Mouse (Mus musculus): ENCODE measurements around the gene Scd1. TPM values are rescaled to one million over a fixed set of nuclear protein-coding genes. Genes with fewer than 3 reads are reported as not detected.

Scd1 gene
- polyA plus RNA-seq, 1 experiment = 114 TPM

- H3K27ac ChIP-seq (ENCODE audit: insufficient read depth, low read length) = peak overlapping the region; percentile 75
- TF ChIP-seq POLR2A (IDR thresholded peaks at IDR 0.05; ENCODE audit: insufficient read depth, low read length) = no peak
- H3K4me3 ChIP-seq (ENCODE audit: low read depth, low read length) = peak overlapping the region; percentile 90
- H3K36me3 ChIP-seq (ENCODE audit: control insufficient read depth, insufficient read depth, low read length, poor library complexity, severe bottlenecking) = no peaks in the 10 kb centered on the region
- H3K9me3 ChIP-seq (replicated peaks; ENCODE audit: control insufficient read depth, insufficient read depth, low read length, poor library complexity, severe bottlenecking) = no peaks in the 10 kb centered on the region
- peak overlapping the region; percentile 53 for H3K9ac ChIP-seq (ENCODE audit: low read depth, poor library complexity, severe bottlenecking)
- no peaks in the 10 kb centered on the region for H3K27me3 ChIP-seq (ENCODE audit: control insufficient read depth, insufficient read depth, low read length, poor library complexity, severe bottlenecking)
- peaks cover 6% of the 10 kb centered on the region for H3K4me1 ChIP-seq (ENCODE audit: control insufficient read depth, insufficient read depth, low read length)
Observed at GRCm38 (mm10) chr19:44387746-44388474, 19.8 kb downstream of the Scd1 start.

GRCm38 (mm10) chr19:44387089-44387671, 20.5 kb downstream of the Scd1 start:
- Histone ChIP-seq H3K36me3 (ENCODE audit: control insufficient read depth, insufficient read depth, low read length, poor library complexity, severe bottlenecking) (no peaks in the 10 kb centered on the region), H3K27ac (ENCODE audit: insufficient read depth, low read length) (peak overlapping the region; percentile 75; the same call in 1 of the 2 replicates), H3K27me3 (ENCODE audit: control insufficient read depth, insufficient read depth, low read length, poor library complexity, severe bottlenecking) (no peaks in the 10 kb centered on the region), H3K4me1 (ENCODE audit: control insufficient read depth, insufficient read depth, low read length) (peaks cover 6% of the 10 kb centered on the region), H3K9ac (ENCODE audit: low read depth, poor library complexity, severe bottlenecking) (peak overlapping the region; percentile 53), H3K4me3 (ENCODE audit: low read depth, low read length) (no peak overlapping the region), H3K9me3 (replicated peaks; ENCODE audit: control insufficient read depth, insufficient read depth, low read length, poor library complexity, severe bottlenecking) (no peaks in the 10 kb centered on the region)
- TF ChIP-seq POLR2A (IDR thresholded peaks at IDR 0.05; ENCODE audit: insufficient read depth, low read length) (no peak), CTCF (IDR thresholded peaks at IDR 0.05; ENCODE audit: low read depth, low read length) (no peak), EP300 (IDR thresholded peaks at IDR 0.05; ENCODE audit: insufficient read depth, low read depth, low read length) (no peak)

- Histone ChIP-seq H3K9ac (ENCODE audit: low read depth, poor library complexity, severe bottlenecking) (no peak overlapping the region), H3K9me3 (replicated peaks; ENCODE audit: control insufficient read depth, insufficient read depth, low read length, poor library complexity, severe bottlenecking) (no peaks in the 10 kb centered on the region), H3K4me3 (ENCODE audit: low read depth, low read length) (no peak overlapping the region), H3K27ac (ENCODE audit: insufficient read depth, low read length) (no peak overlapping the region), H3K36me3 (ENCODE audit: control insufficient read depth, insufficient read depth, low read length, poor library complexity, severe bottlenecking) (no peaks in the 10 kb centered on the region), H3K4me1 (ENCODE audit: control insufficient read depth, insufficient read depth, low read length) (peaks cover 6% of the 10 kb centered on the region), H3K27me3 (ENCODE audit: control insufficient read depth, insufficient read depth, low read length, poor library complexity, severe bottlenecking) (no peaks in the 10 kb centered on the region)
- TF ChIP-seq EP300 (IDR thresholded peaks at IDR 0.05; ENCODE audit: insufficient read depth, low read depth, low read length) (no peak), CTCF (IDR thresholded peaks at IDR 0.05; ENCODE audit: low read depth, low read length) (no peak), POLR2A (IDR thresholded peaks at IDR 0.05; ENCODE audit: insufficient read depth, low read length) (no peak)
Observed at GRCm38 (mm10) chr19:44385887-44386498, 21.7 kb downstream of the Scd1 start.

GRCm38 (mm10) chr19:44382682-44383321, 24.9 kb downstream of the Scd1 start:
- TF ChIP-seq POLR2A (IDR thresholded peaks at IDR 0.05; ENCODE audit: insufficient read depth, low read length) = no peak

GRCm38 (mm10) chr19:44380065-44380464, 27.6 kb downstream of the Scd1 start:
- H3K27ac ChIP-seq (ENCODE audit: insufficient read depth, low read length) = no peak overlapping the region
- H3K27me3 ChIP-seq (ENCODE audit: control insufficient read depth, insufficient read depth, low read length, poor library complexity, severe bottlenecking) = no peaks in the 10 kb centered on the region
- H3K4me1 ChIP-seq (ENCODE audit: control insufficient read depth, insufficient read depth, low read length) = peaks cover 2% of the 10 kb centered on the region
- TF ChIP-seq POLR2A (IDR thresholded peaks at IDR 0.05; ENCODE audit: insufficient read depth, low read length) (no peak), EP300 (IDR thresholded peaks at IDR 0.05; ENCODE audit: insufficient read depth, low read depth, low read length) (no peak), CTCF (IDR thresholded peaks at IDR 0.05; ENCODE audit: low read depth, low read length) (no peak)
- H3K9ac ChIP-seq (ENCODE audit: low read depth, poor library complexity, severe bottlenecking) = no peak overlapping the region
- H3K4me3 ChIP-seq (ENCODE audit: low read depth, low read length) = no peak overlapping the region
- H3K9me3 ChIP-seq (replicated peaks; ENCODE audit: control insufficient read depth, insufficient read depth, low read length, poor library complexity, severe bottlenecking) = no peaks in the 10 kb centered on the region
- H3K36me3 ChIP-seq (ENCODE audit: control insufficient read depth, insufficient read depth, low read length, poor library complexity, severe bottlenecking) = no peaks in the 10 kb centered on the region

More at GRCm38 (mm10) chr19:44382682-44383321, 24.9 kb downstream of the Scd1 start:
- Histone ChIP-seq H3K27me3 (ENCODE audit: control insufficient read depth, insufficient read depth, low read length, poor library complexity, severe bottlenecking) (no peaks in the 10 kb centered on the region), H3K4me3 (ENCODE audit: low read depth, low read length) (no peak overlapping the region), H3K4me1 (ENCODE audit: control insufficient read depth, insufficient read depth, low read length) (no peaks in the 10 kb centered on the region), H3K9me3 (replicated peaks; ENCODE audit: control insufficient read depth, insufficient read depth, low read length, poor library complexity, severe bottlenecking) (no peaks in the 10 kb centered on the region), H3K27ac (ENCODE audit: insufficient read depth, low read length) (no peak overlapping the region), H3K9ac (ENCODE audit: low read depth, poor library complexity, severe bottlenecking) (no peak overlapping the region), H3K36me3 (ENCODE audit: control insufficient read depth, insufficient read depth, low read length, poor library complexity, severe bottlenecking) (no peaks in the 10 kb centered on the region)

GRCm38 (mm10) chr19:44379090-44379489, 28.6 kb downstream of the Scd1 start:
- TF ChIP-seq POLR2A (IDR thresholded peaks at IDR 0.05; ENCODE audit: insufficient read depth, low read length) (no peak), EP300 (IDR thresholded peaks at IDR 0.05; ENCODE audit: insufficient read depth, low read depth, low read length) (no peak), CTCF (IDR thresholded peaks at IDR 0.05; ENCODE audit: low read depth, low read length) (no peak)
- Histone ChIP-seq H3K9me3 (replicated peaks; ENCODE audit: control insufficient read depth, insufficient read depth, low read length, poor library complexity, severe bottlenecking) (no peaks in the 10 kb centered on the region), H3K4me1 (ENCODE audit: control insufficient read depth, insufficient read depth, low read length) (peaks cover 2% of the 10 kb centered on the region), H3K36me3 (ENCODE audit: control insufficient read depth, insufficient read depth, low read length, poor library complexity, severe bottlenecking) (no peaks in the 10 kb centered on the region), H3K9ac (ENCODE audit: low read depth, poor library complexity, severe bottlenecking) (no peak overlapping the region), H3K4me3 (ENCODE audit: low read depth, low read length) (no peak overlapping the region), H3K27ac (ENCODE audit: insufficient read depth, low read length) (no peak overlapping the region), H3K27me3 (ENCODE audit: control insufficient read depth, insufficient read depth, low read length, poor library complexity, severe bottlenecking) (no peaks in the 10 kb centered on the region)

Measured in ES-Bruce4 (cell line).